ENCODE assay signal across 22 mouse cellular contexts in the genomic region with DNA sequence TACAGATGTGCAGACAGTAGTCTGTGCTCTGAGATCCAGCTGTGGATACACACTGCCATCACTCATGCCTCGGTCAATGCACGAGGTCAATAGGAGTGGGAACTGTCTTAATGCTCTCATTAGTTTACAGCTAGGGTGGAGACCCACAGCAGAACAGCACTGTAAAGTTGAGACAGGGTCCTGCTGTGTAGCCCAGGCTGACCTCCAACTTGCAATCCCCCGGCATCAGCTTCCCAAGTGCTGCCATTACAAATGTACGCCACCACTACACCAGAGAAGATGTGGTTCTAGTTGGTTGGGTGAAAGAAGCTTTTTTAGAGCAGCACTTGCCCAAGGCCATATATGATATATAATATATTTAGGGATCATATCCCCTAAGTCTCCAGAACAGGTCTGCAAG. TPM values are rescaled to one million over a fixed set of nuclear protein-coding genes. Genes with fewer than 3 reads are reported as not detected.
"Had no signal": no experiment of that assay in that cellular context is flagged by ENCODE, and none has a peak within 500 bp of the region (broad histone marks: within the 10 kb centered on the region; RNA-seq: fewer than 3 reads in every experiment).

No protein-coding gene starts in this region.

- H3K9ac ChIP-seq: limb, embryonic 12.5 days; limb, embryonic 15.5 days; liver, embryonic 14.5 days; liver, postnatal 0 days; lung, embryonic 14.5 days; neural tube, embryonic 12.5 days; neural tube, embryonic 15.5 days had no signal

- H3K4me2 ChIP-seq: limb, embryonic 12.5 days; limb, embryonic 15.5 days; liver, embryonic 11.5 days; lung, embryonic 14.5 days; neural tube, embryonic 12.5 days; neural tube, embryonic 15.5 days had no signal

- DNase-seq: kidney, adult 2 months; kidney, postnatal 36 days; left cerebral cortex, postnatal 4 days; liver, postnatal 0 days; lung, embryonic 14.5 days; right cerebral cortex, postnatal 14 days; right cerebral cortex, postnatal 4 days; thymus, adult 2 months; thymus, postnatal 14 days; thymus, postnatal 4 days had no signal

- ATAC-seq: intestine, postnatal 0 days; liver, postnatal 0 days; lung, postnatal 0 days had no signal

- H3K4me3 ChIP-seq: limb, embryonic 12.5 days; limb, embryonic 15.5 days; neural tube, embryonic 12.5 days; neural tube, embryonic 15.5 days had no signal

- H3K36me3 ChIP-seq: limb, embryonic 12.5 days; limb, embryonic 15.5 days had no signal

- H3K9me3 ChIP-seq: limb, embryonic 12.5 days; limb, embryonic 15.5 days; neural tube, embryonic 12.5 days; neural tube, embryonic 15.5 days had no signal

- H3K27ac ChIP-seq: kidney, postnatal 0 days; limb, embryonic 12.5 days; limb, embryonic 15.5 days; liver, embryonic 14.5 days; macrophage; neural tube, embryonic 12.5 days; neural tube, embryonic 15.5 days; stomach, postnatal 0 days had no signal

- H3K4me1 ChIP-seq: limb, embryonic 15.5 days; neural tube, embryonic 12.5 days had no signal

- H3K27me3 ChIP-seq: limb, embryonic 12.5 days; limb, embryonic 15.5 days; neural tube, embryonic 12.5 days; neural tube, embryonic 15.5 days had no signal

RNA-seq across cellular contexts. Expression of a gene that starts 40.1 kb away (rescaled TPM):
- total RNA-seq: megakaryocyte, adult 5-6 weeks had no signal
- polyA plus RNA-seq: macrophage had no signal
